Comparison of ENCODE assay signal across 8 mouse cellular contexts in the genomic region with DNA sequence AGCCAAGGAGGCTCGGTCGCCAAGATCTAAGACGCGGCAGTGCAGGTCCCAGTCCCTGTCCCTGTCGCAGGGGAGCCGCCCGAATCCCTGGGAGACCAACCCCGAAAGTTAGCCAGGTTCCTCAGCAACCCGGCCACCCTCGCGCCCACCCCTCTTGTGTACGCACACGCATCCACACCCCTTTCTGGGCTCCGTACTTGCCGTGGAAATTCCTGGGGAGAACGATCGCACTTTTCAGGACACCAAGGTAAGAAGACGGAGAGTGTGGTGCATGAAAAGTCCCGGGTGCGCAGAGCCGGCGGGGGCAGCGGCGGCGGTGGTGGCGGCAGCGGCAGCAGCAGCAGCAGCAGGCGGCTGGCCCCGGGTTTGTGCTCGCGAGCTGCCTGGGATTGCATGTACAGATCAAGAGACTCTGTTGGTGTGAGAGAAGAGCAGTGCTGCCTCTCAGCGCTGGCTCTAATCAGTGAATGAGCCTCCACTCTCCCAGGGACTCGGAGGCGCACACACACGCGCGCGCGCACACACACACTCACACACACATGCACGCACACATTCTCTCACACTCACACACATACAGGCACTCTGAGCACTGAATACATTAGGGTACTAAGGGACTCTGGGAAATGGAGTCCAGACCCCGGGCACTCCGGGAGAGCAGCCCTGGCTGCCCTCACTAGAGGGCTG. TPM values are rescaled to one million over a fixed set of nuclear protein-coding genes. Genes with fewer than 3 reads are reported as not detected.
DNase-seq lines count a peak whose midpoint lies in the region; ATAC-seq and TF ChIP-seq lines count a peak whose summit lies in the region.

TSS of gene Rnf220 (minus strand) at position 571 of the 684 bp plus-strand sequence.

- TF ChIP-seq CTCF in small intestine, adult 2 months (IDR thresholded peaks at IDR 0.05; ENCODE audit: extremely low read depth, insufficient read length, insufficient replicate concordance, low read depth, low read length), result no peak

- H3K27me3 ChIP-seq in hindbrain, embryonic 15.5 days, result peaks cover 50% of the 10 kb centered on the region
- H3K27me3 ChIP-seq in megakaryocyte, embryonic 14.5 days (replicated peaks), result peaks cover 92% of the 10 kb centered on the region
- peaks cover 56% of the 10 kb centered on the region for H3K27me3 ChIP-seq in small intestine, adult 2 months (ENCODE audit: control insufficient read depth, insufficient read depth, low read length)

- H3K9me3 ChIP-seq in hindbrain, embryonic 15.5 days, result no peaks in the 10 kb centered on the region
- peaks cover 22% of the 10 kb centered on the region for H3K9me3 ChIP-seq in megakaryocyte, embryonic 14.5 days

- peak within 1 kb of the TSS; percentile 46 for H3K4me3 ChIP-seq in hindbrain, embryonic 15.5 days
- peak within 1 kb of the TSS; percentile 85 for H3K4me3 ChIP-seq in megakaryocyte, embryonic 14.5 days (replicated peaks)
- peak within 1 kb of the TSS; percentile 39 for H3K4me3 ChIP-seq in small intestine, adult 2 months (ENCODE audit: low read depth, low read length)

- ATAC-seq in hindbrain, embryonic 15.5 days (ENCODE audit: low FRiP score, low read depth), result peak; percentile 93

- WGBS in hindbrain, embryonic 15.5 days, result under 1% methylated on average over 42 of the region's 42 CpGs
- WGBS in small intestine, adult 2 months, result 1% methylated on average over 42 of the region's 42 CpGs

- peaks cover 34% of the 10 kb centered on the region for H3K4me1 ChIP-seq in hindbrain, embryonic 15.5 days (replicated peaks)
- peaks cover 39% of the 10 kb centered on the region for H3K4me1 ChIP-seq in megakaryocyte, embryonic 14.5 days
- H3K4me1 ChIP-seq in small intestine, adult 2 months (ENCODE audit: control insufficient read depth, insufficient read depth, insufficient read length, low read length), result peaks cover 19% of the 10 kb centered on the region

- H3K9ac ChIP-seq in hindbrain, embryonic 15.5 days, result peak within 1 kb of the TSS; percentile 52

- H3K27ac ChIP-seq in hindbrain, embryonic 15.5 days (replicated peaks), result peak within 1 kb of the TSS; percentile 77
- no peak within 1 kb of the TSS for H3K27ac ChIP-seq in small intestine, adult 2 months (ENCODE audit: insufficient read depth, low read depth, low read length)

- no peak for TF ChIP-seq POLR2A in small intestine, adult 2 months (IDR thresholded peaks at IDR 0.05; ENCODE audit: low read depth, low read length)

- peak within 1 kb of the TSS; percentile 78 for H3K4me2 ChIP-seq in hindbrain, embryonic 15.5 days

- DNase-seq in frontal cortex, adult 2 months (ENCODE audit: extremely low spot score in 1 of 2, low spot score in 1 of 2), result peak in 1 of 2 experiments; percentile 53
- DNase-seq in frontal cortex, postnatal 14 days (ENCODE audit: low spot score in 2 of 2), result no peak
- DNase-seq in cerebellum, postnatal 14 days, result peak; percentile 46 to 53
- peak; percentile 31 for DNase-seq in gastrocnemius, postnatal 10 days
- peak; percentile 31 to 44 for DNase-seq in left cerebral cortex, adult 18-20 months (ENCODE audit: low spot score in 2 of 2)

- H3K36me3 ChIP-seq in hindbrain, embryonic 15.5 days, result no peaks in the 10 kb centered on the region
- no peaks in the 10 kb centered on the region for H3K36me3 ChIP-seq in megakaryocyte, embryonic 14.5 days (replicated peaks; ENCODE audit: low read length)
- H3K36me3 ChIP-seq in small intestine, adult 2 months (ENCODE audit: control insufficient read depth, insufficient read depth, low read length), result no peaks in the 10 kb centered on the region

RNA-seq across cellular contexts. Expression of gene Rnf220, which starts in this region (rescaled TPM):
- 193 and 212 TPM in 2 replicates for polyA plus RNA-seq in frontal cortex, adult 2 months (2012; rRNA removed)
- total RNA-seq in gastrocnemius, postnatal 10 days (2021), result 10 to 100 TPM; 48.0 to 54.5 TPM
- 108 and 122 TPM in 2 replicates for polyA plus RNA-seq in hindbrain, embryonic 15.5 days (2015; fragmentation: Nextera tagmentation; extraction: Ambion mirVana)
- 100 to 1,000 TPM; 208 to 211 TPM for total RNA-seq in left cerebral cortex, adult 18-20 months (2021)
- 37.4 and 38.2 TPM in 2 replicates for polyA plus RNA-seq in megakaryocyte, embryonic 14.5 days (2012; ENCODE audit: insufficient read depth, low replicate concordance)
- 40.6 and 73.9 TPM in 2 replicates for polyA plus RNA-seq in small intestine, adult 2 months (2012; rRNA removed)

Comparison
In these comparisons a context has a peak if more than half of its experiments do, and no peak if none do; other contexts are left out.
1. DNase-seq: peak in cerebellum, postnatal 14 days (2 of 2), gastrocnemius, postnatal 10 days (single experiment) and left cerebral cortex, adult 18-20 months (2 of 2); none in frontal cortex, postnatal 14 days (0 of 2).
2. Peak in every context shown above with its lines, with median percentiles within 50 percentile points of each other: H3K4me3 ChIP-seq.